Mouse (Mus musculus) layer of hippocampus, adult 18-20 months (tissue): Measurements from ENCODE around the gene Pstk. TPM values are rescaled to one million over a fixed set of nuclear protein-coding genes. Genes with fewer than 3 reads are reported as not detected.
"Not testable (repeated sequence)": the region's sequence is repeated elsewhere in the genome, so short reads cannot be mapped to it uniquely, and the experiment has no call there.

Experiments used
- DNase-seq, 2 experiments: peaks; one replicate each; pipeline ENCODE4 v3.0.0; 2022; ENCODE audit warnings: low spot score in 2 of 2
- long read RNA-seq: library from polyadenylated mRNA; stranded (forward); transcript quantifications from one replicate; pipeline ENCODE4 v2.0.0, GENCODE M21; 2021
- total RNA-seq, 2 experiments: library from RNA; stranded (reverse); gene quantifications; 2 replicates each; pipeline ENCODE4 v1.2.3; 2021

Gene Pstk
- total RNA-seq = 10 to 100 TPM; 47.4 to 48.0 TPM
- long read RNA-seq, full-length matches to known transcripts = 18 of 26 reads
- long read RNA-seq, partial matches to known transcripts = 1 of 26 reads
- long read RNA-seq, other reads (novel, unspliced or antisense) = 7 of 26 reads

GRCm38 (mm10) chr7:131370648-131371469 is at the start of gene Pstk:
TSS of gene Pstk (plus strand) at chr7:131371141.
- DNase-seq = peak; percentile 87 to 93

DNA sequence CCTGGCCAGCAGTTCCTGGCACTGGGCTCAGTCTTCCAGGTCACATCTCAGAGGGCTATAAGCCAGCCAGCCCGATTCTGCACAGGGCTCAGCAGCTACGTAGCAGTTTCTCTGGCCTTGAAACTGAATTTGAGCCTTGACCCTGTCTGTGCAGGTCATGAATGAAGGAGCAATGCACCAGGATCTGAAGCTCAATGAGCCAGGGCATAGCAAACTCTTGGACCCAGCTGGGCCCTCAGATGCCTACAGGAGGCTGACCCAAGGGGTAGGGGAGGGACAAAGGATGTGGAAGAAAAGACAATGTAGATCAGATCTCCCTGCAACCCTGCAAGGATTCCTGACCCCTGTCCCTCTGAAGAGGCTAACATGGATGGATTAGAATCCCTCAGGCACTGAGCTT is 48.7 kb upstream of the Pstk start, which contains the start of gene Cuzd1:
Gene Cuzd1, minus strand, starts transcription at position 101 of the 400 bp plus-strand sequence.
- DNase-seq = no peak

DNA sequence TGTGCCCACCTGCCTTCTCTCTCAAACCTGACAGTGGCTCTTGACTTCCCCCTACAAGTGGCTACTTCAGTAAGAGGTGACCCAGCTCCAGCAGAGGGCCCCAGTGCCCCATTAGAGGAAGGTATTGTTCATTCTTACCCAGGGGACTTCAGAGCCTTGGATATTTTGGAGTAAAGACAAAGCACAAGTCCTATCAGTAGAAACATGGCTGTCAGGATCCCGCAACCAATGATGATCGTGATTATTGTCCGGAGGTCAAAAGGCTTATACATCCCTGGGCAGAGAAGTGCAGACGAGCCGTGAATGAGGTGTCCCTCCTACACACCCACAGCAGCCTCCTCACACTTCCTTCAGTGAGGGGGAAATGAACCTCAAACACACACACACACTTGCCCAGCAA is 43.9 kb upstream of the Pstk start:
- no peak for DNase-seq

- DNase-seq = no peak
These were observed 41.5 kb upstream of the Pstk start, which contains the start of gene Fam24b for GRCm38 (mm10) chr7:131329416-131329815. TSS of gene Fam24b (minus strand) at chr7:131329516.

- no peak for DNase-seq
These were observed 39.3 kb upstream of the Pstk start for GRCm38 (mm10) chr7:131331688-131332087.

DNA sequence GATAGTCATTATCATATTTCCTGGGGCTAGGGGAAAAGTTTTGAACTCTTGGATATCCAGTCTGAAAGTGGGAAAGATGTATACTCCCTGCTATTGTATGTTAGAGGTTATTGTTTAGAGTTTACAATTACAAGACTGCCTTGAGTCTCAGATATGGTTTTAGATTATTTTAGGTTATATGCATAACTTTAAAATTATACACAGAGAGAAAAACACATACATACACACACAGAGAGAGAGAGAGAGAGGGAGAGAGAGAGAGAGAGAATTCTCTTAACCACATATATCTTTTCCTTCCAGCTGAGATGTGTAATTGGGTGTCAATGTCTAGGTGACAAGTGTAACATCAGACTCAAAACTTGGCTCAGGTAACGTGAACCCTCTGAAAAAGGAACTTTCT is 37.4 kb upstream of the Pstk start, which contains the start of gene Fam24a:
Gene Fam24a, plus strand, starts transcription at position 301 of the 400 bp plus-strand sequence.
- no peak for DNase-seq

DNA sequence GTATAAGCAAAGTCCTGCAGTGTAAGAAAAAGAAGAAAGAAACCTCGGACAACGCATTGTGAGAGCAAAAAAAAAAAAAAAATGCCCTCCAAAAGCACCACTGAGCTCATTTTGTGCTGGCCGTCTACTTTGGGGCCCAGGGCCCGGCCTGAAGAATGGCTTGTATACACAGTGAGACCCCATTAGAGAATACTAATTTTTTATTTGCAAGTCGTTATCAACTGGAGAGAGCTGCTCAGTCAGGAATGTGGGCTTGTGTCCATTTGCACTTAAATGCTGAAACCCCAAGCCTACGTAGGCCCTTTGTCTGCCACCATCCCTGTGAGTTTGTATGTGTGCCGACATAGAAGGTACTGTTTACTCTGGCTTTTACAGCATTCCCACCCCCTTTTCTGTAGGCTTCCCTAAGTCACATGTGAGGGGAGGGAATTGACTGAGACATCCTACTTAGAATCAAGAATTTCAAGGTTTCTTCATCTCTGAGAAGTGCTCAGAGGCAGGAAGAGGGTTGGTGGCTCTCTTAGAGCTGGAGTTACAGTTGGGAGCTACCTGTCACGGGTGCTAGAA is 33.4 kb upstream of the Pstk start:
- no peak for DNase-seq

DNA sequence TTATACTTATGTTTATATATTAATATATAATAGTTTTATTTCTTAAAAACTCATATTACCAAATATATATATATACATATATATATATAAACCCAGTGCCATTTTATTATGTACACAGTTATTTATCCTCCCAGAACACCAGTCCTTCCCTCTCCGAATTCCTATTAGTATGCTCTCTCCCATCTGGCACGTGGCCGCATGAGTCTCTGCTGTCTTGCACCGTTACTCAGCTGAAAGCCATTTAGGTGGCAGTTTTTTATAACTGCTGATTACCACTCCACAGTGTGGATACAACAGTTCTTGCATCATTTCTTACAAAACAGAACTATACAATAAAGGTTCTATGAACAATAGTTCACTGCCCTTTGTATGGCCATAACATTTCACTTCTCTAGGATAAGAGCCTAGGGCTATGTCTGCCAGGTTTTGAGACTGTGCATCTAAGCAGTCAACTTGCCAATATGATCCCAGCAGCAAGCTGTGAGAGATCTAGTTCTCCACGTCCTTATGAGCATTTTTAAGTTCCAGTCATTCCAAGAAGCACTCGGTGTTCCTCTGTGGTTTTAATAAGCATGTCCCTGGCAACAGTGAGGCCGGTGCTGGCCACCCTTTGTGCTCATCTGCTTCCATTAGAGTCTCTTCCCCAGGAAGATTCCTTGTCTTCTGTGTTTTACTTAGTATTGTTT is 24.9 kb upstream of the Pstk start:
- peak in 1 of 2 experiments; percentile 22 for DNase-seq

GRCm38 (mm10) chr7:131356105-131356504 is 14.8 kb upstream of the Pstk start:
- no peak for DNase-seq

- DNase-seq = no peak
These were observed 8.7 kb upstream of the Pstk start for GRCm38 (mm10) chr7:131362269-131362614.

GRCm38 (mm10) chr7:131362615-131363300 is 8.2 kb upstream of the Pstk start, which contains the start of gene 2310057M21Rik:
TSS of gene 2310057M21Rik (minus strand) at chr7:131362759.
- peak; percentile 93 to 95 for DNase-seq

DNA sequence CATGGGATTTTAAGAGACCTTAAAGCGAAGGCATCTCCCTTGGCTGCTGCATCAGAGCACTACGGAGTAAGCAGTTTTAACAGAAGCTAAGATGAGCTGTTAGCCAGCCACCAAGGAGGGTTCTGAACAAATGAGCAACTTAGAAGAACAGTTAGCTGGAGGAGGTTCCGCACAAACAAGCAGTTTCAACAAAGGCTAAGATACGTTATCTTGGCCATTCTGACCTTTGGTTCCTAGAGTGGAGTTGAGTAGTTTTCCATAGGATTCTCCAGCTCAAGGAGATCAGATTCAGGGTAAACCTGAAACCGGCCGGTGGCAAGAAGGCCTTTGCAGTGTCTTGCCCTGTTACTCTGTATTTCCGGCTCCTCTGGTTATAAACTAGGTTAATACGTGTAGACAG is 6.8 kb upstream of the Pstk start:
- no peak for DNase-seq

DNA sequence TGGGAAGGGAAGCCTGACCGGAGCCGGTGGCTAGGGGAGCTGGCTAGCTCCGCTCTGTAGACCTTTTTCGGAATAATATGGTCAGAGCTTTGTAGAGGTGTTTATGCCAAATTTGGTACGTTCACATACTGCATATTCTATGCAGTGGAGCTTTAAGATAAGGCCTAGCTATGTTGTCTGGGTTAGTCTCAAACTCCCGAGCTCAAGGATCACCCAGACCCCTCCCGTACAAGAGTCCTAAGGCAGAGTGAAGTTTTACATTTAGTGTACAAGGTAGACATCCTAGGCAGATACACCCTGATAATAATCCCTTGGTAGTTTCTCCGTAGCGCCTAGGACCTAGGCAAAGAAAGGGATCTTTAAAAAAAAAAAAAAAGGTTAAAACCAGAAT is 524 bp downstream of the Pstk start:
- DNase-seq = no peak

DNA sequence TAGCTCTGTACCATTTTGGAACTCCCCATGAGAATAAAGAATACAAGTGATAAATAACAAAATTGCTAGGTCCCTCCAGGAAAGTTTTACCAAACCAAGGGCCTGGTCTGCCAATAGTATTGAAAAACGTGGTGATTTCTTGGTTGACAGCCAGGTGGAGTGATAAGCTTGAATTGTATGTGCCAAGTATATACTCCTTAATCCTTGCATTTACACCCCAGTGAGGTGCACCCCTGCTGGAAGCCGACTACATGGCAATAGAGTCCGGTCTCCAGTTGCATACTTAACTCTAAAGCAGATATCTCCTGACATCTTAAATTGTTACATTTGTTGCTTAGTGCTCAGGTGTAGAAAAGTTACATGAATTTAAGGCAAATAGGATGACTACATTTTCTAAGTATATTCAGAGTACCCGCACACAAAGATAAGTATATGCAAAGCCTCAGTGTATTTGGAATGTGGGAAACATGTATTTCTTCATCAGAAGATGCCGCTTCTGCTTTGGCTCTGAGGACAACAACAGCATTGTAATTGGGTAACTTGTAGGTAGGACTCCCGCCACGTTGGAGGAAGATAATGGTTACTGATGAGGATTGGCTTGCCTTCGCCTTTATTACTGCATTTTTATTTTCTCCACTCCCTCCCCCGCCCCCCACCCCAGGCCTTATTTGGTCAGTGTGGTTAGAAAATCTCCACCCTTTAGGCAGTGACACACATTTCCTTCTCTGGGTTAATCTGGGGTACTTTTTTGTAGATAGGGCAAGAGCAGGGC is 1.1 kb downstream of the Pstk start:
- DNase-seq = no peak

DNA sequence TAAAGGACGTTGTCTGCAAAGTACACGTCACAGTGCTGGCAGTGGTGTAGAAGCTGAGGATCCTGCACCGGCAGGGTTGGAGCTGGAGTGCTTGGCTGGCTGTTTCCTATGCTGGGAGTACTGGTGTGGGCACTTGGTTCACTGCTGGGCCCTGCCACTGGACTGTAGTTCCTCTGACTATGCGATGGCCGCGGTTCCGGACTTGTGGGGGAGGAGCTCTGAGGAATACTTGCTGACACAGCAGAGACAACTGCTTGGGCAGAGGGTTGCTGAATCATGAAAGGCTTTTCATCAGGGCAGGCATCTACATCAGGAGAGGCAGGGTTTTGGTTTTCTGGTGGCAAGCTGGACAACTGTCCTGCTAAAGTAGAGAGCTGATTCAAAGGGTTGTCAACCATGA is 20.8 kb downstream of the Pstk start:
- DNase-seq = not testable (repeated sequence)

DNA sequence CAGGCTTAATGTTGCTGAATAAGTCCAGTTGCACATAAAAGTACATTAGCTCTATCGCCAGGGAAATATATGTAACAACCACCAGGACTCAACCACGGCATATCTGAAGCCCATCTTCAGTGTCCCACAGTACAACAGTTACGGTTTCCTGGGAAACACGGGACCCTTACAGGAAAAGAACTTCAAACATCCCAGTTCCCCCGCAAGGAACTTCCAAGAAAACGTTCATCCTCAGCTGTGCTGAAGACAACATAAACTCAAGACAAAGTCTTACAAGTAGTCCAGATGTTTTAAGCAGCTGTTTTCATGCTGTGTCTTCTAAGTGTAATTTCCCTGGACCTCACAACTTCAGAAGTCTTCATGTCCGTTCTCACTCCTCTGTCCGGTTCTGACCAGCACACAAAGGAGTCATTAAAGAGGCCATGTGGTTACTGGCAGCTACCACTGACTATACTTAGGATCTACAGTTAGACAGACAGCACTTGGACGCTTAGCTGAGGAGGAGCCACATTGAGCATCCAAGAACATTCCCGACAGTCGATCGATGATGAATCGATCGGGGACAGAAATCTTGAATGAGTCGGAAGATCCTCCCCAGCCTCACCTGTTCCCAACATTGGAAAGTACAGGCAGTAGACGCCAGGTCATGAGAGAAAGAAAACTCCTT is 38.5 kb downstream of the Pstk start:
- no peak for DNase-seq

- DNase-seq = peak; percentile 29 to 32
These were observed 39.0 kb downstream of the Pstk start for GRCm38 (mm10) chr7:131409988-131410385.

DNA sequence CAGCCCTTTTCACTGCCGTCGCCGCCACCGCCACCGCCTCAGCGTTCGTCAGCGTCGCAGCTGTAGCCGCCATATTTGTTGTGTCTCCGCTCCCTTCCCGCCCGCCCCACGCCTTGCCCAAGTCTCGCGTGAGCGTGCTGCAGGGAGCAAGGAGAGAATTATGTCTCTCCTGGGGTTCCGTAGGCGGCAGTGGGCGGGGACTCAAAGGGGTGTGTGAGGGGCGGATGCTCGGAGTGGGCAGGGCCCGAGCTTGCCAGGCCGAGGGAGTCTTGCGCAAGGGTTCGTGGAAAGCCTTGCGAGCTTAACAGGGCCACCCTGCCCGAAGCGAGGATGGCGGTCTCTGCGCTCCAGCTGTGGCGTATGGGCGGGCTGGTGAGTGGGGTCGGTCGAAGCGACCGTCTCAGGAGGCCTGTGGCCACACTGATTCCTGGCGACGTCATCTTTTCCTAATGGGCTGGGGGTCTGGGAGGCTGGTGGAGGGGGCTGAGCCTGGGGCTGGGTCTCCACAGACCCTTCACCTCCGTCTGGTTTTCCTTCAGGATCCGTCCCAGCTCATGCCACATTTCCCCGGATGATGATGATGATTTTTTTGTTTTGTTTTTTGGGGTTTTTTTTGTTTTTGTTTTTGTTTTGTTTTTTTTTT is 39.6 kb downstream of the Pstk start, which contains the start of the genes Ikzf5 and Acadsb:
Gene Ikzf5, minus strand, starts transcription at position 106 of the 643 bp plus-strand sequence.
Gene Acadsb, plus strand, starts transcription at position 186 of the 643 bp plus-strand sequence.
- peak; percentile 98 to 99 for DNase-seq
